Mouse (Mus musculus) cerebellum, postnatal 25 days (tissue): ENCODE results near the gene Rreb1.
"Not testable (repeated sequence)": the region's sequence is repeated elsewhere in the genome, so short reads cannot be mapped to it uniquely, and the experiment has no call there.

ENCODE experiments used
- DNase-seq, 2 experiments: peaks; one replicate each; pipeline ENCODE4 v3.0.0; 2021; ENCODE audit warnings: mixed read lengths in 2 of 2

The Rreb1 gene

GRCm38 (mm10) chr13:37827996-37828579 is 49.9 kb downstream of the Rreb1 start:
- no peak for DNase-seq

GRCm38 (mm10) chr13:37828928-37829327 is 50.7 kb downstream of the Rreb1 start:
- no peak for DNase-seq

- DNase-seq = no peak
Measured at GRCm38 (mm10) chr13:37830256-37830655, 52.1 kb downstream of the Rreb1 start.

GRCm38 (mm10) chr13:37830874-37831311 is 52.7 kb downstream of the Rreb1 start:
- no peak for DNase-seq

GRCm38 (mm10) chr13:37832481-37832880 is 54.3 kb downstream of the Rreb1 start:
- no peak for DNase-seq

- no peak for DNase-seq
Measured at GRCm38 (mm10) chr13:37833500-37833899, 55.3 kb downstream of the Rreb1 start.

GRCm38 (mm10) chr13:37835296-37835695 is 57.1 kb downstream of the Rreb1 start:
- no peak for DNase-seq

- not testable (repeated sequence) for DNase-seq
Measured at GRCm38 (mm10) chr13:37835811-37836210, 57.6 kb downstream of the Rreb1 start.

GRCm38 (mm10) chr13:37837372-37837771 is 59.2 kb downstream of the Rreb1 start:
- DNase-seq = no peak

GRCm38 (mm10) chr13:37838260-37839183 is 60.3 kb downstream of the Rreb1 start:
- DNase-seq = no peak

GRCm38 (mm10) chr13:37843241-37843640 is 65.0 kb downstream of the Rreb1 start:
- DNase-seq = no peak

GRCm38 (mm10) chr13:37843844-37844243 is 65.6 kb downstream of the Rreb1 start:
- no peak for DNase-seq

GRCm38 (mm10) chr13:37845156-37845555 is 67.0 kb downstream of the Rreb1 start:
- DNase-seq = no peak

- DNase-seq = no peak
Measured at GRCm38 (mm10) chr13:37845641-37846040, 67.4 kb downstream of the Rreb1 start.

GRCm38 (mm10) chr13:37846507-37846906 is 68.3 kb downstream of the Rreb1 start:
- no peak for DNase-seq

- no peak for DNase-seq
Measured at GRCm38 (mm10) chr13:37846962-37847570, 68.9 kb downstream of the Rreb1 start.

- DNase-seq = no peak
Measured at GRCm38 (mm10) chr13:37847601-37848358, 69.6 kb downstream of the Rreb1 start.

- no peak for DNase-seq
Measured at GRCm38 (mm10) chr13:37848438-37848837, 70.2 kb downstream of the Rreb1 start.

GRCm38 (mm10) chr13:37851617-37852016 is 73.4 kb downstream of the Rreb1 start:
- DNase-seq = no peak

- DNase-seq = no peak
Measured at GRCm38 (mm10) chr13:37852850-37853249, 74.7 kb downstream of the Rreb1 start.

GRCm38 (mm10) chr13:37853441-37853840 is 75.2 kb downstream of the Rreb1 start:
- DNase-seq = no peak

- DNase-seq = peak; percentile 15 to 24
Measured at GRCm38 (mm10) chr13:37854031-37854431, 75.8 kb downstream of the Rreb1 start.
